Mouse (Mus musculus) kidney, adult 2 months (tissue): ENCODE data around the gene Vps33b.
A peak's percentile ranks its signal among the peaks of the same experiment; 100 is the strongest.

Experiments
- CTCF ChIP-seq: fragments of 200-500 bp; conservative IDR thresholded peaks from 2 replicates; pipeline ENCODE4 v1.5.1; 2011; ENCODE audit warnings: low read depth, mild to moderate bottlenecking, control low read depth, low read length, moderate library complexity, mixed read lengths; ENCODE audit not compliant: insufficient read depth, insufficient read length
- POLR2A ChIP-seq: fragments of 200-500 bp; IDR thresholded peaks from one replicate; pipeline ENCODE4 v1.6.1; 2011; ENCODE audit warnings: low read depth, low read length, control low read depth

GRCm38 (mm10) chr7:80232489-80233029 is 36.9 kb upstream of the Vps33b start, which contains the start of the genes Cib1 and Gdpgp1:
- no peak for TF ChIP-seq CTCF
- peak; percentile 35 for TF ChIP-seq POLR2A
